Mouse (Mus musculus) megakaryocyte, embryonic 14.5 days (primary cell): Measurements from ENCODE around the gene A4galt.

Source experiments
- FLI1 ChIP-seq: IDR thresholded peaks from 2 replicates; pipeline ENCODE4 v1.6.1; 2012; ENCODE audit warnings: low read length, inconsistent platforms, mixed read lengths
- GATA1 ChIP-seq: IDR thresholded peaks from 3 replicates; pipeline ENCODE4 v1.6.1; 2012; ENCODE audit warnings: mixed read lengths, low read length, inconsistent platforms, borderline replicate concordance

DNA sequence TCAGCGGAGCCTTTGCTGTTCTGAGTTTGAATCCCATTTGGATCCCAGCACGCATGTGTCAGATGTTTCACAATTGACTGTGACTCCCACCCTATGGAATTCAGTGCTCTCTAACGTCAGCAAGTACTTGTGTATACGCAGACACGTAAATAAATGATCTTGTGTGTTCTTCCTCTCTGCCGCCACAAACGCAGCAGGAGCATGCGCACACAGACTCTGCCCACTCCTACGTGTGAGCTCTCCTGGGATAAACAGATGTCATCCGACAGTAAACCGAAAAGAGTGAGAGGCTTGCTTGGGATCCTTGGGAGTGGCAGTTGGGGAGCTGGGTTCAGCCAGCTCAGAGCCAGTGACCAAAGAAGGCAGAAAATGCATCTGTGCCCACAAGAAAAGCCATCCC is 29.7 kb upstream of the A4galt start:
- no peak for TF ChIP-seq GATA1
- TF ChIP-seq FLI1 = no peak
